Mouse (Mus musculus) left cerebral cortex, postnatal 4 days (tissue): ENCODE data around the gene Vti1a. TPM values are rescaled to one million over a fixed set of nuclear protein-coding genes. Genes with fewer than 3 reads are reported as not detected.
A peak's percentile ranks its signal among the peaks of the same experiment; 100 is the strongest.

Experiments used
- DNase-seq: peaks from one replicate; pipeline ENCODE4 v3.0.0-alpha.2; 2022
- intact Hi-C: fragments of 180-260 bp; cut with DNase I; formaldehyde crosslinking; loops from one replicate; pipeline ENCODE4 v1.15.1; 2025
- total RNA-seq, 2 experiments: library from RNA; stranded (reverse); gene quantifications; 2 replicates each; pipeline ENCODE4 v1.2.3; 2021

Gene Vti1a
- total RNA-seq, 2 experiments from 2014 or later, result 49.6 to 50.2 TPM

DNA sequence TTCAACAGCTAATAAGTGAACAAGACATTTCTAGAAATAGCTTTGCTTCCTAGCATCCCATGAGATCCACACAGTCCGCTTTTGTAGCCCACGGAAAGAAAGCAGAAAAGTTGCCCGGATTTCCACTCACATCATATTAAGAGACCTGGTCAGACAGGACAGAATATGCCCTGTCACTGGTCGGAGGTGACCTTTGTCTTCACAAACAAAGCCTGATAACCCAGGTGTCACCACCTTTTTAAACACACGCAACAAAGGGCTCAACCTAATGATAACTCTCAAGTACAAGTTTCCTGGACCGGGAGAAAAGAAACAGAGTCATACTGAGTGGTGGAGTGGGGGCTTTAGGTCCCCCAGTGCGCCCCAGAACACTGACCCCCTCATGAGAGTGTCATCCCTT lies 236.2 kb downstream of the Vti1a start:
- intact Hi-C loops, result no loop called here
- DNase-seq, result no peak

DNA sequence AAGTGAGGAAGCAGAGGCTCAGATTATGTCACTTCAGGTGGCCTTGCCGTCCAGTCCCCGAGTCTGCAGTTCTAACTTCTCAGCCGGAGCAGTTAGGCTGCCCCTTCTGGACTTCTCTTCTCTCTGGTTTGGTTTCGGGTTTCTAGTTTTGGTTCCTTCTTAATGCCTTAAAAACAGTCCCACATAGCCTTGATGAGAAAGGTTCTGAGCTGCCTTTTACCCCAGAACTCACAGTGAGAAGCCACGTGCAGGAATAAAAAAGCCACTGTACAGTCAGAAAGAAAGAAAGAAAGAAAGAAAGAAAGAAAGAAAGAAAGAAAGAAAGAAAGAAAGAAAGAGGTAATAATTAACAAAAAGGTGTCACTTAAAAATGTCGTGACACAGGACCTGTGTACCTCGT lies 236.8 kb downstream of the Vti1a start:
- no peak for DNase-seq
- intact Hi-C loops, result no loop called here

GRCm38 (mm10) chr19:55554295-55554694 lies 238.2 kb downstream of the Vti1a start:
- no peak for DNase-seq
- intact Hi-C loops, result no loop called here

DNA sequence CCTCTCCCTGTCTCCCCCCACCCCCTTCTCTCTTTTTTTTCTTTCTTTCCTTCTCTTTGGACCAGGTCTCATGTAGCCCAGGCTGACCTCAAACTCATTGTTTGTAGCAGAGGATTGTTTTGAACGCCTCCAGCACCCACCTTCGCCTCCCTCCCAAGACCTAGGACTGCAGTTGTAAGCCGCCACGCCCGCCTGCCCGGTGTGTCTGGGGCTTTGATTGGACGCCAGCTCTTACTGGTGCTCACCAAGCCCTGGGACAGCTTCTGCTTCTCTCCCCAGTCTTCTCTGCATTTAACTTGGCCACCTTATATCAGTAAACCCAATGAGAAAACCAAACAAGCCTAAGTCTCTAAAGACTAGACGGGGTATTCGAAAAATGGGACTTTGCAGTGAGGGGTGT lies 238.6 kb downstream of the Vti1a start:
- no peak for DNase-seq
- intact Hi-C loops, result no loop called here

GRCm38 (mm10) chr19:55556168-55556999 lies 240.3 kb downstream of the Vti1a start:
- intact Hi-C loops, result no loop called here
- peak; percentile 76 for DNase-seq

- intact Hi-C loops, result no loop called here
Measured at GRCm38 (mm10) chr19:55559331-55559730, 243.2 kb downstream of the Vti1a start.

GRCm38 (mm10) chr19:55560088-55560682 lies 244.1 kb downstream of the Vti1a start:
- intact Hi-C loops, result no loop called here

More at GRCm38 (mm10) chr19:55559331-55559730, 243.2 kb downstream of the Vti1a start:
- DNase-seq, result no peak

DNA sequence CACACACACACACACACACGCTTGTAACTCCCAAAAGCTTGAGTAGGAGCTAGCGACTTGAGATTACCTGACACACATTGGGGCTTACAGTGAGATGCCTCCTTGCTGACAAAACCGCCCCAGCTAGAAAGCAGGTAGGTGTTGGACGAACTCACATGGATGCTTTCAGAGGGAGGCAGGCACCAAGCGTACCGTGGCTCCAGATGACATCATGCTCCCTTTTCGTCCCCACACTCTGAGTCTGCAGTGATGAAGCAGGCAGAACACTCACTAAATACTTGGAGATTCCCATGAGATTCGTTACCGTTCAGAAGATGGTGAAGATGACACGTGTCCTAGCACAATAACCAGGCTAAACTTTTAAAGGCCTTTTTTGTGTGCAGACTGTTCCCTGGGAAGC lies 245.4 kb downstream of the Vti1a start:
- intact Hi-C loops, result no loop called here
- no peak for DNase-seq

More at GRCm38 (mm10) chr19:55560088-55560682, 244.1 kb downstream of the Vti1a start:
- no peak for DNase-seq

GRCm38 (mm10) chr19:55562487-55563147 lies 246.5 kb downstream of the Vti1a start:
- intact Hi-C loops, result no loop called here
- DNase-seq, result no peak

- DNase-seq, result peak; percentile 80
- intact Hi-C loops, result no loop called here
Measured at GRCm38 (mm10) chr19:55563148-55563651, 247.1 kb downstream of the Vti1a start.

DNA sequence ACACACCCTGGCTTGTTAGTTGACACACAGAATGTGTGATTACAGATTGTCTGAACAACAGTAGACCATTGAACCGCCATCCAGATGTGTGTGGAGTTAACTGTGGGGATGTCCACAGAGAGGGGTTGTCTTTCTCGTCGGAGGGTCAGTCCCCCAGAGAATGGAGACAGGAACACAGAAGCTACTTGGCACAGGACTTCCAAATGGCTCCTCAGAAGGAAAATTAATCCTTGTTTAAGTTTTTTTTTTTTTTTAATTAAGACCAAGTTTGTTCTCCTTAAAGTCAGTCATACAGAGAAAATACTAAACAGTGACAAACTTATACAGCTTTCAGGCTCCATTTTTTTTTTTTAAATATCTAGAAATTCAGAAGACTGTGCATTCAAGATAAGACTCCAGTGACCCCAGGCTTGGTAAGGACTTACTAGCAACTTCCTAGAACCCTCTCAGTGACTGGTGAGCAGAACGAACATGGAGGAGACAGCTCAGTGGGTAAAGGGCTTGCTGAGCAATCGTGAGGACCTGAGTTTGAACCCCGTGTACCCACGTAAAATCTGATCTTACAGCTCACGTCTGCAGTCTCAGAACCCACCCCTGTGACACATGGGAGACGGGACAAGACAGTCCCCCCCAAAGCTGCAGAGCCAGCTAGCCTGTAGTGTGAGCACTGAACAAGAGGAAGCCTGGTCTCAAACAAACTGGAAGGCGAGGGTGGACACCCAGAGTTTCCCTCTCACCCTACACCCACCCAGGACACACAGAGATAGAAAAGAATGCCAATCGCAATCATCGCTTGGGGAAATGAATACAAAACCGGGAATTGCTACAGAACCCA lies 248.2 kb downstream of the Vti1a start:
- intact Hi-C loops, result no loop called here
- DNase-seq, result no peak

DNA sequence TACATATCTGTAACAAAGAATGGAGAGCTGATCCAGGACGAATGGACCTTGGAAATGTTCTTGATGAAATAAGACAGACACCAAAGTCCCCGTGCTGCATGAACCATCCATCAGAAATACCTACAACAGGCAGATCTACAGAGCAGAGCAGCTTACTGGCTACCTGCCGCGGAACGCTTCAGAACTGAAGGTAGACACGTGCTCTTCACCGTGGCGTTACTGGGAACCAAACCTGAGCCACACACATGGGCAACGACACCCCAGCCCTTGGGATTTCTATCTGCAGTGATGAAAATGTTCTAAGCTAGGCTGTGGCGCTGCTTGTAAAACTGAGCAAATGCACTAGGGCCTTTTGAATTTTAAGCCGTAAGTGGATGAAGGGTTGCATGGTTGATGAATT lies 249.0 kb downstream of the Vti1a start:
- intact Hi-C loops, result no loop called here
- DNase-seq, result no peak

DNA sequence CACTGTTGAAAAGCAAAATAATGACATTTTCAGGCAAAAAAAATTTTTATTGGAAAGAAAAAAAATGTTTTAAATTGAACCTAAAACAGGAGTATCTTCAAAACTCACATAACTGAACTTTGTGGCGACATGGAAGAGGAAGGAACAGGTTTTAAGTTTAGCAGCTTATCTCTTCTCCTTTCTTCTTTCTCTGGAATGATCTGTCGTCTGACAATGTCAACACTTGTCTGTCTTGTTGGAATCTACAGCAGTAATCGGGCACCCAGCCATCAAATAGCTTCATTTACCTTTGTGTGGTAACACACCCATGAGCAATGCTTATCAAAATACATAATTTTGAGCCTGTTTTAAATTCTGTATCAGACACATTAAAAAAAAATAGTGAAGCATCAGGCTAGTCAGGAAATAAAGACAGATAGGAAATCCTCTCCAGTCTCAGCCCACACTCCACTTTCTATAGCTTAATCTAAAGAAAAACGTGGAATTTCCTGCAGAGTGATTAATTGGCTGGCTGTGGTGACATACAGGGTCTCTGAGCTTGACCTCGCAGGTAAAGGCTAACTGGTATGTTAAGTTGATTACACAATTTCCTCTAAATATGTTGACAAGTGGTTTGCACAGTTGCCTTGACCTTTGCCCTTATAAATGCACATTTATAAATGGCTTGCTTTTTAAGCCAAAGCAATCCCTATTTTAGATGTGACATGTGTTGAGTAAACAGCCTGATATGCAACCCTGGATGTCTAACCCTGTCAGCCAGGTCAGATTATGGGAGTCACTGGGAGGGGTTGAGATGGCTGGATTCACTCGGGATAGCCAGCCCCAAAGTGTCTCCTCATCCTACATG lies 249.7 kb downstream of the Vti1a start:
- intact Hi-C loops, result no loop called here
- no peak for DNase-seq

DNA sequence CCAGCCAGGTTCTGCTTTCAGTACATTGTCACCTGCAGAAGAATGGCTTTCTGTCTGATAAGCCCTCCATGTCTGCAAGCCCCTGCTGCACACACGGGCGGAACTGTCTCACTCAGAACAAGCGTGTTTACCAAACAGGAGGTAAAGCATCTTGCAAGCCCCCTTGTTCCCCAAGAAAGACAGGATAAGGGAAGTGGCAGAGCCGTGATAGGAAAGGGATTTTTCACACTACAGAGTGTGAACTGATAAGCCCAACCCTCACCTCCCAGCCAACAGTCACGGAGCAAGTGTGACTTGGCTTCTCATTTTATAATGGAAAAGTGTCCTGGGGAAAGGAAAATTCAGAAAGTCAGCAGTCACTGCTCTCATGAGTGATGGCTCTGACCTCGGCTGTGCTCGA lies 253.0 kb downstream of the Vti1a start:
- intact Hi-C loops, result no loop called here
- DNase-seq, result no peak

DNA sequence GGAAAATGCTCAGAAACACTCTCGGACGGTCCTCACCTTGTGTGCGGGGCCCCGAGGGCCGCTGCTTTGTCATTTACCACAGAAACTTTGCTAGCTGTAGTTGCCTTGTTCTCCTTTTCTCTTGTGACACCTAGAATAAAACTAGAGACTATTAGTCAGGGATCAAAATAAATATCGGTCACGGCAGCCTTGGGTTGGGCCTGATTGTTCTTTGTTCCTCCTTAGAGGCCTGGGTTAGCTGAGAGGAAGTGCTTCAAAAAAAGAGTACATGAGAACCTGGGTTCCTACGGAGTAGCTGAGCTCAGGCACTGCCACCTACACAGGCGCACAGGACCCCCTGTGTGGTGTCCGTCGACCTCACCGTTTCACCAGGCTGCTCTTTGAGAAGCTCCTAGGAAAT lies 253.8 kb downstream of the Vti1a start:
- no peak for DNase-seq
- intact Hi-C loops, result no loop called here

GRCm38 (mm10) chr19:55570520-55571296 lies 254.6 kb downstream of the Vti1a start:
- intact Hi-C loops, result no loop called here
- DNase-seq, result no peak

GRCm38 (mm10) chr19:55571486-55571885 lies 255.4 kb downstream of the Vti1a start:
- intact Hi-C loops, result no loop called here
- no peak for DNase-seq

DNA sequence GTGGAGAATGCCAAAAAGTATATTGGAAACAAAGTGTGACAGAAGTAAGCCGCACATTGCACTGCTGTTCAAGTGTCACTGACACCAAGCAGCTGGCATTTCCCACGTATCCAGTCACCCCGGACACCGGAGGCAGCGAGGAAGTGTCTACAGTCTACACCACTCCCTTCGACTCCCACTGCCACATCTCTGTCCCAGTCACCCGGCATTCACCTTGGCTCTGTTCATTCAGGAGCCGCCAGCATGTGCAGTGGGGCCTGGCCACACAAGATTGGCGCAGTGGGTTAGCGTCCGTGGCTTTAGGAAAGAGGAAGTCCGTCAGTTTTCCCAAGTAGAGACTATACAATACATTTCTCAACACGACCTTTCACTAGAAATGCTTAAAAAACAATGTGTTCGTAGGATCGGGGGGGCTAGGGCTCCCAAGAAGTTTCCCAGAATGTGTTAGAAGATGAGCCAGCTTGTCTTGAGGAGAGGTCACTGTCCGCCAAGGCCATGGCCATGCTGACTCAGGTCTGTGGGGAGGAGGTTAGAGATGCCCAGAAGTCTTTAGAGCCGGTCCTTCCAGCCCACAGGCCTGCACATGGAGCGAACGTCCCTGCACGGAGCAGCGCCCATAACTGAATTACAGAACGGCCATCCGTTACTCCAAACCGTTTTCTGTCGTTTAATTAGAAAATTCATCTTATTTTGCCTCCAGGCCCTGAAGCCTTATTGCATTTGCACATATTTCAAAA lies 261.4 kb downstream of the Vti1a start:
- DNase-seq, result no peak
- intact Hi-C loops, result no loop called here
